Mouse (Mus musculus): ENCODE data around the gene Nop9. TPM values are rescaled to one million over a fixed set of nuclear protein-coding genes. Genes with fewer than 3 reads are reported as not detected.
"Not testable (repeated sequence)": the region's sequence is repeated elsewhere in the genome, so short reads cannot be mapped to it uniquely, and the experiment has no call there.

Gene Nop9
- polyA plus RNA-seq, 1 experiment from 2014 or later = 32.7 TPM

GRCm38 (mm10) chr14:55733889-55734288 lies 11.6 kb upstream of the Nop9 start:
- H3K36me3 ChIP-seq = peaks cover 11% of the 10 kb centered on the region
- H3K4me3 ChIP-seq = no peak overlapping the region
- ATAC-seq (ENCODE audit: low read depth) = no peak
- H3K9ac ChIP-seq = no peak overlapping the region
- no peak overlapping the region for H3K4me2 ChIP-seq
- no peaks in the 10 kb centered on the region for H3K27me3 ChIP-seq
- WGBS = 80% methylated on average over 10 of the region's 10 CpGs
- no peaks in the 10 kb centered on the region for H3K9me3 ChIP-seq
- H3K27ac ChIP-seq (replicated peaks) = no peak overlapping the region
- no peaks in the 10 kb centered on the region for H3K4me1 ChIP-seq (replicated peaks)

- Histone ChIP-seq H3K4me3 (no peak overlapping the region), H3K27me3 (no peaks in the 10 kb centered on the region), H3K27ac (replicated peaks) (no peak overlapping the region), H3K4me1 (replicated peaks) (no peaks in the 10 kb centered on the region), H3K9ac (no peak overlapping the region), H3K9me3 (no peaks in the 10 kb centered on the region), H3K36me3 (peaks cover 21% of the 10 kb centered on the region), H3K4me2 (no peak overlapping the region)
- 75% methylated on average over 7 of the region's 7 CpGs for WGBS
- ATAC-seq (ENCODE audit: low read depth) = no peak
Observed at GRCm38 (mm10) chr14:55734869-55735268, 10.6 kb upstream of the Nop9 start.

DNA sequence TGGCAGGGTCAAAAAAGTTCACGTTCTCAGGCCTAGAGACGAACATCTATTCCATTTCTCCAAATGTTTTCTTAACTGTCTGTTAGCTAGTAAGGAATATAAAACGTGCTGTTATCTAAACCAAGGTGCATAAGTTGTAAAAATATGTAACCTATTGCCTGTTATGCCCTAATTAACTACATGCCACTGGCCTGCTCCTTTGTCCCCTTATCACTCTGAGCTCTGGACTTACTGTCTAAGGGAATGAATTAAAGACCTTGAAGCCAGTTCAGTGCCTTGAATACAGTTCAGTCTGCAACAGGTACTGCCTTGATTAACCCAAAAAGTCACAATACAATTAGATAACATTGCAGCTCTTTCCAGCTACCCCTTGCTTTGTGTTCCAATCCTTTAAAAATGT lies 10.2 kb upstream of the Nop9 start:
- Histone ChIP-seq H3K4me3 (no peak overlapping the region), H3K36me3 (peaks cover 26% of the 10 kb centered on the region), H3K27ac (replicated peaks) (no peak overlapping the region), H3K9ac (no peak overlapping the region), H3K9me3 (no peaks in the 10 kb centered on the region), H3K4me2 (no peak overlapping the region), H3K27me3 (no peaks in the 10 kb centered on the region), H3K4me1 (replicated peaks) (no peaks in the 10 kb centered on the region)
- no peak for ATAC-seq (ENCODE audit: low read depth)
- 72% methylated on average over 3 of the region's 3 CpGs for WGBS

DNA sequence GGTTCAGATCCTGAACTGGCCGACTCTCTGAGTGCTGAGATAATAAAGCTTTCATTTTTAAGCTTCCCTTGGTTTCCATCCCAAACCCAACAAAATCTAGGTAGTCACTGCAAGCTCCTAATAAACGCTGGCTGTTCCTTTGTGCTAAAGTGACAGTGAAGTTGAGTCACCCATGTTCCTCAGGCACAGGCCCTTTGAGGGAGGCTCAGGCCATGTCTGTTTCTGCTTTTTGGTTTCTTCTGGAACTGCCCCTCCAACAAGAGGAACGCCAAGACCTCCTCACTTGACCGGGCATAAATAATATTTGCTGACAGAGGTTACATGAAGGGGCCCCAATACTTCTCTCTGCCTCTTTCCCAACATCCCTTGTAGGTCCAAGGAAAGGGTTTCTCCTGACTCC lies 9.7 kb upstream of the Nop9 start:
- H3K36me3 ChIP-seq = peaks cover 30% of the 10 kb centered on the region
- WGBS = 87% methylated on average over 4 of the region's 4 CpGs
- no peaks in the 10 kb centered on the region for H3K9me3 ChIP-seq
- H3K27ac ChIP-seq (replicated peaks) = no peak overlapping the region
- H3K9ac ChIP-seq = no peak overlapping the region
- H3K4me3 ChIP-seq = no peak overlapping the region
- no peak for ATAC-seq (ENCODE audit: low read depth)
- H3K27me3 ChIP-seq = no peaks in the 10 kb centered on the region
- no peak overlapping the region for H3K4me2 ChIP-seq
- H3K4me1 ChIP-seq (replicated peaks) = no peaks in the 10 kb centered on the region

GRCm38 (mm10) chr14:55737086-55737687 lies 8.3 kb upstream of the Nop9 start:
- WGBS = 86% methylated on average over 9 of the region's 9 CpGs
- H3K27ac ChIP-seq (replicated peaks) = no peak overlapping the region
- H3K27me3 ChIP-seq = no peaks in the 10 kb centered on the region
- H3K4me2 ChIP-seq = no peak overlapping the region
- H3K4me3 ChIP-seq = no peak overlapping the region
- ATAC-seq (ENCODE audit: low read depth) = no peak
- no peaks in the 10 kb centered on the region for H3K9me3 ChIP-seq
- peaks cover 39% of the 10 kb centered on the region for H3K36me3 ChIP-seq
- H3K4me1 ChIP-seq (replicated peaks) = no peaks in the 10 kb centered on the region
- no peak overlapping the region for H3K9ac ChIP-seq

GRCm38 (mm10) chr14:55743711-55744110 lies 1.8 kb upstream of the Nop9 start:
- H3K27ac ChIP-seq (replicated peaks) = no peak overlapping the region
- no peaks in the 10 kb centered on the region for H3K9me3 ChIP-seq
- H3K27me3 ChIP-seq = no peaks in the 10 kb centered on the region
- H3K36me3 ChIP-seq = peaks cover 37% of the 10 kb centered on the region
- ATAC-seq (ENCODE audit: low read depth) = peak; percentile 40
- peak overlapping the region; percentile 99 for H3K4me2 ChIP-seq
- no peak overlapping the region; the same call in 1 of the 2 replicates for H3K4me3 ChIP-seq
- peaks cover 40% of the 10 kb centered on the region for H3K4me1 ChIP-seq (replicated peaks)
- WGBS = 22% methylated on average over 10 of the region's 10 CpGs
- peak overlapping the region; percentile 47 for H3K9ac ChIP-seq

GRCm38 (mm10) chr14:55745861-55746237 lies 356 bp downstream of the Nop9 start:
- H3K4me3 ChIP-seq = peak overlapping the region; percentile 79
- 1% methylated on average over 31 of the region's 31 CpGs for WGBS
- H3K27me3 ChIP-seq = no peaks in the 10 kb centered on the region
- H3K36me3 ChIP-seq = peaks cover 34% of the 10 kb centered on the region
- H3K9me3 ChIP-seq = no peaks in the 10 kb centered on the region
- H3K27ac ChIP-seq (replicated peaks) = 0 out of 2 replicates have a peak overlapping the region, but pooled peaks have one; percentile 53
- H3K4me2 ChIP-seq = peak overlapping the region; percentile 99
- ATAC-seq (ENCODE audit: low read depth) = 0 out of 2 replicates have a peak, but pooled peaks have one; percentile 1
- peaks cover 40% of the 10 kb centered on the region for H3K4me1 ChIP-seq (replicated peaks)
- H3K9ac ChIP-seq = peak overlapping the region; percentile 84

GRCm38 (mm10) chr14:55747051-55747847 lies 1.8 kb downstream of the Nop9 start:
- peak overlapping the region; percentile 84; the same call in 1 of the 2 replicates for H3K9ac ChIP-seq
- H3K36me3 ChIP-seq = peaks cover 40% of the 10 kb centered on the region
- peak overlapping the region; percentile 99 for H3K4me2 ChIP-seq
- H3K4me3 ChIP-seq = peak overlapping the region; percentile 79
- 89% methylated on average over 10 of the region's 10 CpGs for WGBS
- H3K4me1 ChIP-seq (replicated peaks) = peaks cover 40% of the 10 kb centered on the region
- no peak overlapping the region for H3K27ac ChIP-seq (replicated peaks)
- no peaks in the 10 kb centered on the region for H3K27me3 ChIP-seq
- ATAC-seq (ENCODE audit: low read depth) = no peak
- no peaks in the 10 kb centered on the region for H3K9me3 ChIP-seq

DNA sequence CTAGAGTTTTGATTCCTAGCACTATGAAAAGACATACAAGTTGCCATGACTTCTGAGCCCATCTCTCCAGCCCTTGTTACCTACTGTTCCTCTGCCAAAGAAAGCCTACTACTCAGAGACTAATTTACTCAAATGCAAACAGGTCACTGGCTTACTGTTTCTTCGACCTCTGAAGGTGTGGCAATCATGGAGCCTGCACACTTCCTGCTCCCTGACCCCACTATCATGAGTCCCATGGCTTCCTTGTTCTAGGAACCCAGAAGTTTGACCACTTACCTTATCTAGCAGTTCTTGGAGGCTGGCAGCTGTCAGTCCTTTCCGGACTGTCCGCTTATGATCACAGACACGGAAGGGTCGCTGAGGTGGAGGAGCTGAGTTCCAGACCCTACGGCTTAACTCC lies 12.1 kb downstream of the Nop9 start:
- no peak for ATAC-seq (ENCODE audit: low read depth)

GRCm38 (mm10) chr14:55758363-55758784 lies 12.9 kb downstream of the Nop9 start, which contains the start of gene Cideb:
TSS of gene Cideb (minus strand) at chr14:55758458.
- no peak for ATAC-seq (ENCODE audit: low read depth)
- Histone ChIP-seq H3K4me1 (replicated peaks) (peaks cover 23% of the 10 kb centered on the region), H3K36me3 (peaks cover 36% of the 10 kb centered on the region), H3K4me2 (peak within 1 kb of the TSS; percentile 20; the same call in 1 of the 2 replicates), H3K9me3 (no peaks in the 10 kb centered on the region), H3K27ac (replicated peaks) (no peak within 1 kb of the TSS), H3K4me3 (no peak within 1 kb of the TSS), H3K9ac (no peak within 1 kb of the TSS), H3K27me3 (peaks cover 28% of the 10 kb centered on the region)
- WGBS = 22% methylated on average over 8 of the region's 8 CpGs

More for the DNA sequence above, 12.1 kb downstream of the Nop9 start:
- H3K9ac ChIP-seq = no peak overlapping the region
- H3K4me3 ChIP-seq = no peak overlapping the region
- peaks cover 44% of the 10 kb centered on the region for H3K36me3 ChIP-seq
- peaks cover 19% of the 10 kb centered on the region for H3K4me1 ChIP-seq (replicated peaks)
- H3K27me3 ChIP-seq = peaks cover 20% of the 10 kb centered on the region
- H3K9me3 ChIP-seq = no peaks in the 10 kb centered on the region
- H3K4me2 ChIP-seq = no peak overlapping the region
- no peak overlapping the region for H3K27ac ChIP-seq (replicated peaks)
- WGBS = 81% methylated on average over 6 of the region's 6 CpGs

GRCm38 (mm10) chr14:55760156-55760555 lies 14.7 kb downstream of the Nop9 start:
- Histone ChIP-seq H3K27me3 (peaks cover 46% of the 10 kb centered on the region), H3K36me3 (peaks cover 18% of the 10 kb centered on the region), H3K4me1 (replicated peaks) (peaks cover 23% of the 10 kb centered on the region), H3K4me2 (peak overlapping the region; percentile 39)
- not testable (repeated sequence) for H3K27ac ChIP-seq (replicated peaks); H3K4me3 ChIP-seq; H3K9me3 ChIP-seq; H3K9ac ChIP-seq; ATAC-seq (ENCODE audit: low read depth)
- 4% methylated on average over 6 of the region's 6 CpGs for WGBS

DNA sequence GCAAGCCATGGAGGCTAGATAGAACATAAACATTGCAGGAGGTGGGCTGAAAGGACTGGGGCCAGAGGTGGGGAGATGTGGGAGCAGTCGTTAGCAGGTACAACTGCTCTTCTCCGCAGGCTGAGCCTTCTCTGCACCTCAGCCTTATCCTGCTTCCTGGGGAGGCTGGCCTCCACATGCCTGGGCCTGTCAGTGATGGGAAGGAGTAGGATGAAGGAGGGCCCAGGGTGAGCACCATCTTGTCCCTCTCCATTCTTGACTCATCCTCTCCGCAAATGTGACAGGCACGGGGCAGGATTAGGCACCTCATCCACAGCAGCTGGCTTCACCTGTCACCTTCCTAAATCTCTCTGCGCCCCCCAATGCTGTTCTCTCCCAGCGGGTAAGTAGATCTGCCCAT lies 15.7 kb downstream of the Nop9 start, which contains the start of gene Ltb4r2:
Gene Ltb4r2 (plus strand): TSS at position 266 of the 400 bp plus-strand sequence.
- peak within 1 kb of the TSS; percentile 79 for H3K9ac ChIP-seq
- peaks cover 8% of the 10 kb centered on the region for H3K36me3 ChIP-seq
- H3K4me1 ChIP-seq (replicated peaks) = peaks cover 23% of the 10 kb centered on the region
- peaks cover 56% of the 10 kb centered on the region for H3K27me3 ChIP-seq
- peak within 1 kb of the TSS; percentile 52 for H3K4me3 ChIP-seq
- H3K9me3 ChIP-seq = no peaks in the 10 kb centered on the region
- H3K4me2 ChIP-seq = peak within 1 kb of the TSS; percentile 88
- H3K27ac ChIP-seq (replicated peaks) = peak within 1 kb of the TSS; percentile 70
- no peak for ATAC-seq (ENCODE audit: low read depth)
- 71% methylated on average over 6 of the region's 6 CpGs for WGBS

Measured in neural tube, embryonic 13.5 days (tissue).